Mouse (Mus musculus): ENCODE results near the gene Nudt8. TPM values are rescaled to one million over a fixed set of nuclear protein-coding genes. Genes with fewer than 3 reads are reported as not detected.

The Nudt8 gene
- polyA plus RNA-seq, 1 experiment from 2014 or later = 22.0 TPM

DNA sequence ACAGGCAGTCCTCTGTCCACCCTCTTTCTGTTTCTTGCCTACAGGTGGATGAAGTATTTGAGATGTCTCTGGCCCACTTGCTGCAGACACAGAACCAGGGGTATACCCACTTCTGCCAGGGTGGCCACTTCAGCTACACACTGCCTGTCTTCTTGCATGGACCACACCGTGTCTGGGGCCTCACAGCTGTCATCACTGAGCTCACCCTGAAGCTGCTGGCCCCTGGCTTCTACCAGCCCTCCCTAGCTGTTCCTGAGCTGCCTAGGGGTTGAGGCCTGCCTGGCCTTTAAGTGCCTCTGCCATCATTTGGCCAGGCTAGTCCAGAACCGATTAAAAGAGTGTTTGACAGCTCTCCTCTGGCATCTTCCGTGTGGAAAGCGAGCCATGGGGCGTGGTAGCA, 1.4 kb downstream of the Nudt8 start:
- H3K4me1 ChIP-seq (replicated peaks; ENCODE audit: control insufficient read depth, insufficient read depth, low read length) = peaks cover 14% of the 10 kb centered on the region; the same call in 1 of the 2 replicates
- no peak for ATAC-seq (ENCODE audit: low read depth)
- H3K9me3 ChIP-seq (ENCODE audit: control insufficient read depth, low read length) = no peaks in the 10 kb centered on the region
- no peak overlapping the region; the same call in 1 of the 2 replicates for H3K9ac ChIP-seq (ENCODE audit: low read length)
- H3K4me3 ChIP-seq (ENCODE audit: low read length) = no peak overlapping the region
- H3K4me2 ChIP-seq (ENCODE audit: low read depth, low read length) = no peak overlapping the region
- H3K27me3 ChIP-seq (ENCODE audit: control insufficient read depth, insufficient read depth, low read depth, low read length) = no peaks in the 10 kb centered on the region
- no peak overlapping the region for H3K27ac ChIP-seq (ENCODE audit: low read length)
- peaks cover under 1% of the 10 kb centered on the region; the same call in 1 of the 2 replicates for H3K36me3 ChIP-seq (ENCODE audit: control insufficient read depth, insufficient read depth, low read length)
- 71% methylated on average over 5 of the region's 5 CpGs for WGBS

DNA sequence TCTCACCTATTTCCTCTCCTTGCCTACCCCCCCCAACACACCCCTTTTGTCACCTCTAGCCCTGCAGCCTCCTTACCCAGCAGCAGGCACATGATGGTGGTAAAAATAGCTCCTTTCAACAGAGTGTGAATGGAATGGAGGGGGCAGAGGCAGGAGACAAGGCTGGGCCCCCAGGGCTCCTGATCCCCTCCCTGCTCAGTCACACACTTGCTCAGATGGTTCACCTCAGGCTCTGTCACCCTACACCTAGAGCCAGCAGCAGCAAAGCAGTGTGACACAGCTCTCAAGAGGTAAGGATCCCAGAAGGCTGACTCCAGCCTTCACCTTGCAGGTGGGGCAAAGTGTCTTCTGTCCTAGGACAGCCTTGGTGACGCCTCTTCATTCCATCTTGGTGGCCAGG, 2.7 kb downstream of the Nudt8 start, which contains the start of gene Doc2g:
Gene Doc2g, plus strand, starts transcription at position 202 of the 400 bp plus-strand sequence.
- no peaks in the 10 kb centered on the region for H3K27me3 ChIP-seq (ENCODE audit: control insufficient read depth, insufficient read depth, low read depth, low read length)
- no peaks in the 10 kb centered on the region for H3K9me3 ChIP-seq (ENCODE audit: control insufficient read depth, low read length)
- no peak for ATAC-seq (ENCODE audit: low read depth)
- no peak within 1 kb of the TSS for H3K27ac ChIP-seq (ENCODE audit: low read length)
- H3K4me1 ChIP-seq (replicated peaks; ENCODE audit: control insufficient read depth, insufficient read depth, low read length) = peaks cover 14% of the 10 kb centered on the region; the same call in 1 of the 2 replicates
- 61% methylated on average over 1 of the region's 1 CpGs for WGBS
- no peak within 1 kb of the TSS for H3K4me2 ChIP-seq (ENCODE audit: low read depth, low read length)
- no peak within 1 kb of the TSS for H3K9ac ChIP-seq (ENCODE audit: low read length)
- no peak within 1 kb of the TSS for H3K4me3 ChIP-seq (ENCODE audit: low read length)
- peaks cover 13% of the 10 kb centered on the region for H3K36me3 ChIP-seq (ENCODE audit: control insufficient read depth, insufficient read depth, low read length)

DNA sequence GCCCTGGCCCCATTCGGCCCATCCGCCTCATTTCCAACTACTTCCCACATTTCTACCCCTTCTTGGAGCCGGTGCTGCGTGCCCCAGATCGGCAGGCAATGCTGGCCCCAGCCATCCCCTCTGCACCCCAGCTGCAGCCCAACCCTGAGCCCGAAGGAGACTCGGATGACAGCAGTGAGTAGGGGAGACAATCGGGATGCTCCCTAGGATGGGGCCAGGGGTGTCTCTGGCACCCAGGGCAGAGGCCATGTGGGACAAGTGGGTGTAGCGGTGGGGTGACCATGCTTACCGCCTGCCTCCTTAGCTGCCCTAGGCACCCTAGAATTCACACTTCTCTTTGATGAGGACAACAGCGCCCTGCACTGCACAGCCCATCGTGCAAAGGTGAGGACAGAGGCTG, 3.3 kb downstream of the Nudt8 start:
- no peak overlapping the region for H3K4me2 ChIP-seq (ENCODE audit: low read depth, low read length)
- peaks cover 14% of the 10 kb centered on the region; the same call in 1 of the 2 replicates for H3K4me1 ChIP-seq (replicated peaks; ENCODE audit: control insufficient read depth, insufficient read depth, low read length)

DNA sequence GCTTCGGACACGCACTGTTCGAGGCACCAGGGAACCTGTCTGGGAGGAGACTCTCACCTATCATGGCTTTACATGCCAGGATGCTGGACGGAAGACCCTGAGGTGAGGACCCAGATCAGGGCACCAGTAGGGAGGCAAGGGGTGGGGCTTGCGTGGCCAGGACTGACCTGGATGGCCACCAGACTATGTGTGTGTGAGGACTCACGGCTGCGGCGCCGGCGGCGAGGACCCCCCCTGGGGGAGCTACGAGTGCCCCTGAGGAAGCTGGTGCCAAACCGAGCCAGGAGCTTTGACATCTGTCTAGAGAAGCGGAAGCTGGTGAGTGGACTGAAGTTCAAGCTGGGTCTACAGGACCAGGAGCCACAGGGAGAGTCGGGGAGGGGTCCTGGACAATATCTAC, 4.0 kb downstream of the Nudt8 start:
- Histone ChIP-seq H3K9ac (ENCODE audit: low read length) (no peak overlapping the region), H3K4me1 (replicated peaks; ENCODE audit: control insufficient read depth, insufficient read depth, low read length) (peaks cover 13% of the 10 kb centered on the region; the same call in 1 of the 2 replicates), H3K27me3 (ENCODE audit: control insufficient read depth, insufficient read depth, low read depth, low read length) (no peaks in the 10 kb centered on the region), H3K4me3 (ENCODE audit: low read length) (no peak overlapping the region), H3K9me3 (ENCODE audit: control insufficient read depth, low read length) (no peaks in the 10 kb centered on the region), H3K4me2 (ENCODE audit: low read depth, low read length) (no peak overlapping the region), H3K36me3 (ENCODE audit: control insufficient read depth, insufficient read depth, low read length) (peaks cover 19% of the 10 kb centered on the region), H3K27ac (ENCODE audit: low read length) (no peak overlapping the region)
- ATAC-seq (ENCODE audit: low read depth) = no peak
- 81% methylated on average over 15 of the region's 15 CpGs for WGBS

More for the DNA sequence above, 3.3 kb downstream of the Nudt8 start:
- Histone ChIP-seq H3K36me3 (ENCODE audit: control insufficient read depth, insufficient read depth, low read length) (peaks cover 17% of the 10 kb centered on the region), H3K27ac (ENCODE audit: low read length) (no peak overlapping the region), H3K27me3 (ENCODE audit: control insufficient read depth, insufficient read depth, low read depth, low read length) (no peaks in the 10 kb centered on the region), H3K9me3 (ENCODE audit: control insufficient read depth, low read length) (no peaks in the 10 kb centered on the region), H3K9ac (ENCODE audit: low read length) (no peak overlapping the region), H3K4me3 (ENCODE audit: low read length) (no peak overlapping the region)
- ATAC-seq (ENCODE audit: low read depth) = no peak
- 63% methylated on average over 12 of the region's 12 CpGs for WGBS

DNA sequence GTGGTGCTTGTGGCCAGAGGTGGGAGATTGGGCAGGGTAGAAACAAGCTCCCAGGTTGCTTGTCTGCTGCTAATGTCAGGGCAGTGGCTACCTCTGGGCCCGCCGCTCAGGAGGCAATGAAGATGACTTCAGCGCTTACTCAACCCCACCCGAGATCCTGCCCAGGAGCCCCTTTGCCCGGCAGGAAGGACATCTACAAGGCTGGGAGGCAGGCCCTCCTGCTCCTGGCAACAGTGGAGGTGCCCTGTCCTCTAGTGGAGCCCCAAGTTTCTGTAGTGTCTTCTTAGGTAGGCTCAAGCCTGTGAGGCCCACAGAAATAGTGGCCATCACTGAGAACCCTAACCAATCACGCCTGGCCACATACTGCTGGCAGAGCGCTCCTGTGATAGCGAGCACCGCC, 4.7 kb downstream of the Nudt8 start:
- no peak for ATAC-seq (ENCODE audit: low read depth)
- no peak overlapping the region for H3K9ac ChIP-seq (ENCODE audit: low read length)
- no peak overlapping the region for H3K27ac ChIP-seq (ENCODE audit: low read length)
- peaks cover 8% of the 10 kb centered on the region; the same call in 1 of the 2 replicates for H3K4me1 ChIP-seq (replicated peaks; ENCODE audit: control insufficient read depth, insufficient read depth, low read length)
- WGBS = 85% methylated on average over 9 of the region's 9 CpGs
- H3K27me3 ChIP-seq (ENCODE audit: control insufficient read depth, insufficient read depth, low read depth, low read length) = no peaks in the 10 kb centered on the region
- no peaks in the 10 kb centered on the region for H3K9me3 ChIP-seq (ENCODE audit: control insufficient read depth, low read length)
- peaks cover 25% of the 10 kb centered on the region for H3K36me3 ChIP-seq (ENCODE audit: control insufficient read depth, insufficient read depth, low read length)
- no peak overlapping the region for H3K4me2 ChIP-seq (ENCODE audit: low read depth, low read length)
- H3K4me3 ChIP-seq (ENCODE audit: low read length) = no peak overlapping the region

DNA sequence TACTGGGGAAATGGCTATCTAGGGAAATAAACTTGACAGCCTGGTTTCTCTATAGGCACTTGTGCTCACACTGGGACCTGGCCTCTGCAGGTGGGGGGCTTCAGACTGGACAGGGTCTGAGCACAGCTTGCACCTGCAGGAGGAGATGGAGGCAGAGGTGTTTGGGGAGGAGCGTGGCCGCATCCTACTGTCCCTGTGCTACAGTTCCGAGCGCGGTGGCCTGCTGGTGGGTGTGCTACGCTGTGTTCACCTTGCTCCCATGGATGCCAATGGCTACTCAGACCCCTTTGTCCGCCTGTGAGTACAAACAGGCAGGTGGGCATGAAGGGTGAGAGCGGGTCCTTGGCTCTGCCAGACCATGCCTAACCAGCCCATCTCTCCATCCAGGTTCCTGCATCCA, 5.6 kb downstream of the Nudt8 start:
- no peak for ATAC-seq (ENCODE audit: low read depth)
- H3K9ac ChIP-seq (ENCODE audit: low read length) = no peak overlapping the region
- H3K27ac ChIP-seq (ENCODE audit: low read length) = no peak overlapping the region
- no peaks in the 10 kb centered on the region for H3K9me3 ChIP-seq (ENCODE audit: control insufficient read depth, low read length)
- H3K4me3 ChIP-seq (ENCODE audit: low read length) = no peak overlapping the region
- H3K36me3 ChIP-seq (ENCODE audit: control insufficient read depth, insufficient read depth, low read length) = peaks cover 25% of the 10 kb centered on the region
- WGBS = 92% methylated on average over 8 of the region's 8 CpGs
- H3K4me2 ChIP-seq (ENCODE audit: low read depth, low read length) = no peak overlapping the region
- peaks cover 6% of the 10 kb centered on the region; the same call in 1 of the 2 replicates for H3K4me1 ChIP-seq (replicated peaks; ENCODE audit: control insufficient read depth, insufficient read depth, low read length)
- H3K27me3 ChIP-seq (ENCODE audit: control insufficient read depth, insufficient read depth, low read depth, low read length) = no peaks in the 10 kb centered on the region

DNA sequence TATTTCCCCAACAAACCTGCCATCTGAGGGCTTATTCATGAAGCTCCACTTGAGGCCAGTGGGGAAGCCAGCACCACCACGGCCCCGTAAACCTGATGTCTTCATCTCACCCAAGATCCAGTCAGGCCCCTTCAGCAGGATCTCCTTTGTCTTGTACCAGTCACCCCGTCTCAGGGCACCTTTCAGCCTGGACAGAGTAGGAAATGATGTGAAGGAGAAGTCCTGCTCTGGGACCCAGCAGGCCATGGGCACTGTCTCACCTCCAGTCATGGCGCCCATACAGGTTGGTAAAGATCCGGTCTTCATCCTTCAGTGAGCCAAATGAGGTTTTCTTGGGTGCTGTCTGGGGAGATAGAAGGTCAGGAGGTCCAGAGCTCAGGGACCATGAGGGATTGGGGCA, 10.7 kb downstream of the Nudt8 start:
- peaks cover 25% of the 10 kb centered on the region for H3K36me3 ChIP-seq (ENCODE audit: control insufficient read depth, insufficient read depth, low read length)

DNA sequence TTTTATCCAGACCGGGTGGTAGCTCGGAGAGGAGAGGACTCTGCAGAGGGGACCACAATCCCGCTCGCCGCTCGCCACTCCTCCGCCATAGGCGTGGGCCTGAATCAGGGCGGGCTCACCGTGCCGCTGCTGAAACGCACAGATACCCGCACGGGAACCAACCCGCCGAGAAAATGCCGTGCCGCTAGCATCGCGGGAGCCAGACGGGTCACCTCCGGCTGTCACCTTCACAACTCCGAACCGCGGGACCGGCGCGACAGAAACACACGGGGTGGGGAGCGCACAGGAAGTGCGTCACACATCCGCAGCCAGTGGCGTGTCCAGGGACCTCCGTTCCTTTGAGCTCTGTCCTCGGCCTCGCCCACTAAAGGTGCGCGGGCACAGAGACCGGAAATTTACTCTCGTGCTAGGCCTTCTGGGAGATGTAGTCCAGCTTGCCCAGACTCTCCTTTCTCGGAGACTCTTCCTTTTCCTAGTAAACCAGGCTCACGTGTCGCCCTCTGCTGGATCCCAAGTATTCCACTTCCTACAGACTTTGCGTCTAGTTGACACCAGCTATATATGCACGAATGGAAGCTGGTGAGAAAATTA, 12.1 kb downstream of the Nudt8 start, which contains the start of gene Ndufv1:
Gene Ndufv1, minus strand, starts transcription at position 375 of the 591 bp plus-strand sequence.
- peak within 1 kb of the TSS; percentile 93 for H3K4me3 ChIP-seq (ENCODE audit: low read length)
- peak; percentile 100 for ATAC-seq (ENCODE audit: low read depth)
- peaks cover 17% of the 10 kb centered on the region for H3K36me3 ChIP-seq (ENCODE audit: control insufficient read depth, insufficient read depth, low read length)
- no peaks in the 10 kb centered on the region for H3K27me3 ChIP-seq (ENCODE audit: control insufficient read depth, insufficient read depth, low read depth, low read length)
- H3K9me3 ChIP-seq (ENCODE audit: control insufficient read depth, low read length) = no peaks in the 10 kb centered on the region
- H3K27ac ChIP-seq (ENCODE audit: low read length) = peak within 1 kb of the TSS; percentile 45; the same call in 1 of the 2 replicates
- peak within 1 kb of the TSS; percentile 74 for H3K4me2 ChIP-seq (ENCODE audit: low read depth, low read length)
- WGBS = 0% methylated on average over 45 of the region's 45 CpGs
- H3K4me1 ChIP-seq (replicated peaks; ENCODE audit: control insufficient read depth, insufficient read depth, low read length) = peaks cover 8% of the 10 kb centered on the region
- peak within 1 kb of the TSS; percentile 87 for H3K9ac ChIP-seq (ENCODE audit: low read length)

More for the DNA sequence above, 10.7 kb downstream of the Nudt8 start:
- no peak for ATAC-seq (ENCODE audit: low read depth)
- peaks cover 8% of the 10 kb centered on the region for H3K4me1 ChIP-seq (replicated peaks; ENCODE audit: control insufficient read depth, insufficient read depth, low read length)
- WGBS = 92% methylated on average over 5 of the region's 5 CpGs
- no peaks in the 10 kb centered on the region for H3K9me3 ChIP-seq (ENCODE audit: control insufficient read depth, low read length)
- H3K27ac ChIP-seq (ENCODE audit: low read length) = no peak overlapping the region
- no peak overlapping the region for H3K4me3 ChIP-seq (ENCODE audit: low read length)
- no peak overlapping the region for H3K4me2 ChIP-seq (ENCODE audit: low read depth, low read length)
- H3K27me3 ChIP-seq (ENCODE audit: control insufficient read depth, insufficient read depth, low read depth, low read length) = no peaks in the 10 kb centered on the region
- H3K9ac ChIP-seq (ENCODE audit: low read length) = no peak overlapping the region

DNA sequence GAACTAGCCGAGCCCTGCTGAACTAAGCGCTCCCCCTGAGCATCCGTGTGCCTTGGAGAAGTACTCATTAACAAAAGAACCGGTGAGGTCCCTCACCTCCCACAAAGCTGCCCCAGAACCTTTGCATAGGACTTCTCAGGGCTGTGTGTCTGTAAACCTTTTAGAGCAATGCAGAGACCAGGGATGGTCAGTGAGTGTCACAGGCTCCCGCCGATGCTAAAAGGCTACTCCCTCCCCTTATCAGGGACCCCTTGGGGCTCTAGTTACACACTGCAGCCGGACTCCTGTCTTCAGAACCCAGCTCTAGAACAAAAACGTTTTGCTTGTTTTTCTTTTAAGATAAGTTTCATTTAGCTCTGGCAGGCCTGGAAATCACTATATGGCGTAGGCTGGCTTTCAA, 12.7 kb downstream of the Nudt8 start:
- H3K4me3 ChIP-seq (ENCODE audit: low read length) = peak overlapping the region; percentile 93
- 0 out of 2 replicates have a peak overlapping the region, but pooled peaks have one; percentile 10 for H3K27ac ChIP-seq (ENCODE audit: low read length)
- WGBS = 12% methylated on average over 9 of the region's 9 CpGs
- H3K4me1 ChIP-seq (replicated peaks; ENCODE audit: control insufficient read depth, insufficient read depth, low read length) = peaks cover 8% of the 10 kb centered on the region
- peak; percentile 18 for ATAC-seq (ENCODE audit: low read depth)
- peak overlapping the region; percentile 55 for H3K4me2 ChIP-seq (ENCODE audit: low read depth, low read length)
- H3K9ac ChIP-seq (ENCODE audit: low read length) = peak overlapping the region; percentile 64
- no peaks in the 10 kb centered on the region for H3K27me3 ChIP-seq (ENCODE audit: control insufficient read depth, insufficient read depth, low read depth, low read length)
- no peaks in the 10 kb centered on the region for H3K9me3 ChIP-seq (ENCODE audit: control insufficient read depth, low read length)
- H3K36me3 ChIP-seq (ENCODE audit: control insufficient read depth, insufficient read depth, low read length) = peaks cover 12% of the 10 kb centered on the region

All from lung, embryonic 16.5 days (tissue).